Mouse (Mus musculus) embryonic fibroblast, embryonic 13.5 days (primary cell): Measurements from ENCODE around the gene Tenm2. TPM values are rescaled to one million over a fixed set of nuclear protein-coding genes. Genes with fewer than 3 reads are reported as not detected.

Experiments
- H3K27ac ChIP-seq: 2 replicates; pipeline ENCODE4 v1.5.1; 2012; ENCODE audit warnings: low read length, control low read depth, inconsistent platforms; ENCODE audit not compliant: insufficient read depth
- H3K4me1 ChIP-seq: 2 replicates; pipeline ENCODE4 v1.6.1; 2011; ENCODE audit warnings: low read length; ENCODE audit not compliant: control insufficient read depth, insufficient read depth
- H3K4me3 ChIP-seq: 2 replicates; pipeline ENCODE4 v1.5.1; 2011; ENCODE audit warnings: mild to moderate bottlenecking, control low read depth, low read length; ENCODE audit not compliant: insufficient read depth
- CTCF ChIP-seq: IDR thresholded peaks from 2 replicates; pipeline ENCODE4 v1.5.1; 2011; ENCODE audit warnings: mild to moderate bottlenecking, control low read depth, low read length, moderate library complexity, borderline replicate concordance; ENCODE audit not compliant: insufficient read depth
- POLR2A ChIP-seq: IDR thresholded peaks from 2 replicates; pipeline ENCODE4 v1.6.1; 2011; ENCODE audit warnings: low read depth, mild to moderate bottlenecking, control low read depth, low read length, moderate library complexity
- polyA plus RNA-seq: library from polyadenylated mRNA; stranded (reverse); fragments of >200 nt; gene quantifications from 2 replicates; pipeline ENCODE4 v1.2.4, GENCODE M21; 2011; ENCODE audit warnings: low read depth; ENCODE audit not compliant: missing spikeins, insufficient read length

The Tenm2 gene
- polyA plus RNA-seq, 1 experiment = 0.05 TPM

- no peaks in the 10 kb centered on the region for H3K4me1 ChIP-seq
- no peak overlapping the region for H3K4me3 ChIP-seq
- no peak for TF ChIP-seq POLR2A
- TF ChIP-seq CTCF = no peak
- H3K27ac ChIP-seq = no peak overlapping the region
Measured at GRCm38 (mm10) chr11:36302913-36303371, 932.8 kb downstream of the Tenm2 start.

- no peak overlapping the region for H3K27ac ChIP-seq
- no peaks in the 10 kb centered on the region for H3K4me1 ChIP-seq
- TF ChIP-seq POLR2A = no peak
- no peak for TF ChIP-seq CTCF
- no peak overlapping the region for H3K4me3 ChIP-seq
Measured at GRCm38 (mm10) chr11:36302096-36302495, 933.7 kb downstream of the Tenm2 start.

DNA sequence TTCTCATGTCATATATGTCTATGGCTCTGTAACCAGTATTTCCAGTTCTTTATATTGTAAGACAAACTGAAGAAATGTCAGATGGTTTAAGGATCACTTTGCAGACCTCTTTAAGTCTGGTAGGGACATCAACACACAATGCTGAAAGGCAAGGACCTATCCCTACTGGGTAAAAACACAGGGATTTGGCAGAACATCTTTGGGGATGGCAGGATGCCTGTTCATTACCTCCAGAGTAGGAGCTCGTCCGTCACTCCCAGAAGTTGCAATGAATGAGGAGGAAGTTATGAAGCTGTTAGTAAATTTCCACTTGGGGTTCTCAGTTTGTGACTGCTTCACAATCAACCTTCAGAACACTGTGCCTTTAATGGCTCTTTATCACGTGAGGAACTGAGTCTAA is 939.2 kb downstream of the Tenm2 start:
- no peak overlapping the region for H3K27ac ChIP-seq
- no peak overlapping the region for H3K4me3 ChIP-seq
- TF ChIP-seq CTCF = no peak
- TF ChIP-seq POLR2A = no peak
- no peaks in the 10 kb centered on the region for H3K4me1 ChIP-seq

DNA sequence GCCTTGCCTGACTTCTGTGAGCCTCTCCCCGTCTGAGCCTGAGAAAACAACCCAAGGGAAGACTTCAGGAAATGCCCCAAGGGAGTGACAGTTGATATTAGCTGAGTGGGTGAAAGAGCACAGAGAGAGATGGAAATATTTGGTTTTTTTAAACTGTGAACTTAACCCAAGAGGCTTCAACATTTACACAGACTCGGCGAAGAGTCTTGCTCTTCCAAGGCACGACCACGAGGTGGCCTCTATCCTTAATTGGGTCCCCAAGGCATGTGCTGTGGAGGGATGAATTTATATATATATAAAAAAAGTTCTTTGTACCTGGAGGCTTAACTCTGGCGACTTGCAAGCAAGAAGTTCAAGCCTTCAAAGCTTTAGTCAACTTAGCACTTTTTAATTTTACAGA is 943.6 kb downstream of the Tenm2 start:
- Histone ChIP-seq H3K4me1 (no peaks in the 10 kb centered on the region), H3K4me3 (no peak overlapping the region), H3K27ac (no peak overlapping the region)
- TF ChIP-seq POLR2A = no peak
- no peak for TF ChIP-seq CTCF

DNA sequence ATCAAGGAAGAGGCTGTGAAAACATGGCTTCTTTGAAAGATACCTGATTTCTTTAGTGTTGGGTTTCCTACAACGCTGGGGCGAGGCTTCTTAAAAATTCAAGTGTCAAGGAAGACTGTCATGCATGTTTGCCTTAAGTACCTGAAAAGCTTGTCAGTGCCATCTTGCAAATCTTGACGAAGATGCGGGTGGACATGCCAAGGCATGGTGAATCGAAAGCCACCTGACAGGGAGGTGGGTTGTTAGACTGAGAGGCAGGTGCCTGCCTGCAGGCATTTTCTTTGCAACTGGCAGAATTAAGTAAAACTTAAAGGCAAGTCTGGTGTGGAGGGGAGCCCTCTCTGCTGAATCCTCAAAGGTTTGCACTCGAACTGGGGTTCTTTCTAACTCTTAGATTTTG is 949.5 kb downstream of the Tenm2 start:
- Histone ChIP-seq H3K4me3 (no peak overlapping the region), H3K4me1 (no peaks in the 10 kb centered on the region), H3K27ac (no peak overlapping the region)
- no peak for TF ChIP-seq POLR2A
- TF ChIP-seq CTCF = no peak

- no peak overlapping the region for H3K4me3 ChIP-seq
- TF ChIP-seq POLR2A (no peak), CTCF (no peak)
- H3K4me1 ChIP-seq = no peaks in the 10 kb centered on the region
- H3K27ac ChIP-seq = no peak overlapping the region
Measured at GRCm38 (mm10) chr11:36280533-36280932, 955.2 kb downstream of the Tenm2 start.

DNA sequence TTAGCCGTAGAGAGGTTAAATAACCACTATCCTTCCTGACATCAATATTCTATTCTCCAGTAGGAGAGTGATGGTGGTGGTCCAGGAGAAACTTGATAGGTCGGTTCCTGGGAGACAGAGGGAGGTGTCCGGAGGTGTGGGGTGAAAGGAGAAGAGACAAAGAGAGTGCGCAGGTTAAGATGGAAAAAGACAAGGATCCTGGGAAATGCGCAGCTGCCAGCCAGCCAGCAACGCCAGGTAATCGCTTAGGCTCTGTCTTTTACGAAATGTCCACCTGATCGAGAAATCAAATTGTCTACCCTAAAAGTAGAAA is 957.9 kb downstream of the Tenm2 start:
- TF ChIP-seq POLR2A (no peak), CTCF (no peak)
- no peak overlapping the region for H3K27ac ChIP-seq
- H3K4me3 ChIP-seq = no peak overlapping the region
- no peaks in the 10 kb centered on the region for H3K4me1 ChIP-seq

DNA sequence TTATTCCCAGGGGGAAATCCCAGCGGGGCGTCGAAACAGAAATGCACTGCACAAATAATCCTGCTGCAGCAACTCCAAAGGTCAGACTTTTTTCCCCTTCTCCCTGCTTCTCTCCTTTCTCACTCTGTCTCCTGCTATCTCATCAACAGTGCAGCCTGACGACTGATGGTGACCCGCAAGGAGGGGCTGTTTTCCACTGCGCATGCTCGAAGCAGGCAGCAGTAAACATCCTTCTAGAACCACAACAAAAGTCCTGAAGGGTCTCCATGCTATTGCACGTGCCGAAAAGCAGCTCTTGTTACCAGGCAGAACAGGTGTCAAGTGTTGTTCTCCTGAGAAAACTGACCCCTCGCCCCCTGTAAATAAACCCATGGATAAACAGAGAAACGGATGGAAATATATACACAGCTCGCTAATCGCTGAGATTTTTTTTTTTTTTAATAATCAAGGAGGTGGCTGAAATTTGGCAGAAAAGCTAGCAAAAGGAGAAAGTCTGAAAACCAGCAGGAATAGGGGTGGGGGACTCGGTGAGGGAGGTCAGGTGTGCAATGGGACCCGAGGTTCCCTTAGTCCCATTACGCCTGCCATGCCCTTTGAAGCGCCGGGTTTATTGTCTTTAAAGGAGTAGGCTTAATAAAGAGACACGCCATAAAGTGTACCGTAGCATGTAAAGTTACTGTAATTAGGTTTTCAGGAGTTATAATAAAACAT is 958.4 kb downstream of the Tenm2 start:
- Histone ChIP-seq H3K4me1 (no peaks in the 10 kb centered on the region), H3K27ac (no peak overlapping the region), H3K4me3 (no peak overlapping the region)
- TF ChIP-seq CTCF (no peak), POLR2A (no peak)

GRCm38 (mm10) chr11:36276015-36276414 is 959.7 kb downstream of the Tenm2 start:
- Histone ChIP-seq H3K4me3 (no peak overlapping the region), H3K4me1 (no peaks in the 10 kb centered on the region), H3K27ac (no peak overlapping the region)
- TF ChIP-seq POLR2A (no peak), CTCF (no peak)

GRCm38 (mm10) chr11:36272149-36272548 is 963.6 kb downstream of the Tenm2 start:
- no peak overlapping the region for H3K27ac ChIP-seq
- TF ChIP-seq CTCF = no peak
- TF ChIP-seq POLR2A = no peak
- no peaks in the 10 kb centered on the region for H3K4me1 ChIP-seq
- H3K4me3 ChIP-seq = no peak overlapping the region

DNA sequence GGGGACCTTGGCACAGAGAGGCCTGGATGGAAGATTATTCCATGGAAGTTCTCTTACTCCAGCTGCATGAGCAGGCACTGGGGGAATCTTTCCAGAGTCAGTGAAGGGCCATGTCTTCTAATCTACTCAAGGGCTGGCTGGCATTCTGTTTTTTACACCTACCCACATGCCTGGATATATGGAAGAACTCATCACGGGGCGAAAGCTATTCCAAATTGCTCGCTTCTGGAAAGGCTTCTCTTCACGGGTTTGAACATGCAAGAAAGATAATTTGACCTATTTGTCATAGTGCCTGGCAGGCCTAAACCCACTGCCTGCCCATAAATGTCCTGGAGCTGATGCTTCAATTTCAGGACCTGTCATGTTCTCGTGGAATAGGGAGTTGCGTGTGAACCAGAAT is 965.8 kb downstream of the Tenm2 start:
- Histone ChIP-seq H3K4me3 (no peak overlapping the region), H3K4me1 (no peaks in the 10 kb centered on the region), H3K27ac (no peak overlapping the region)
- TF ChIP-seq POLR2A (no peak), CTCF (no peak)
